Mouse (Mus musculus): Measurements from ENCODE around the gene 5430419D17Rik.

Gene 5430419D17Rik

DNA sequence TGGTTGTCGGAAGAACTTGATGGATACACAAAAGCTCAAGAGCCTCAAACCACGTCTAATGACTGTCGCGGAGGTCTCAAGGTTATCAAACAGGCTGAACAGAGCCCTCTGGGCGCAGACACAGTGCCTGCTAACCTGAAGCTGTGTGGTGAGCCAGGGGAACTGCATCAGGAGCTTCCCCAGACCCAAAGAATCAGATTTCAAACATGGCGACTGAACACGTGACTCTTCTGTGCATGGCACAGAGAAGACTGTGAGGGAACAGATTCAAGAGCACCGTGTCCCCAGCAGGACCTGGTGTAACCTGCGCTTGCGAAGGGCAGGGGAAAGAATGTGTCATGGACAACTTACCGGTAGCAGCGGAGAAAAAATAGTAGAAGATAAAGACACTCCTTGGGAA, 143.4 kb downstream of the 5430419D17Rik start:
- DNase-seq: no peak

DNA sequence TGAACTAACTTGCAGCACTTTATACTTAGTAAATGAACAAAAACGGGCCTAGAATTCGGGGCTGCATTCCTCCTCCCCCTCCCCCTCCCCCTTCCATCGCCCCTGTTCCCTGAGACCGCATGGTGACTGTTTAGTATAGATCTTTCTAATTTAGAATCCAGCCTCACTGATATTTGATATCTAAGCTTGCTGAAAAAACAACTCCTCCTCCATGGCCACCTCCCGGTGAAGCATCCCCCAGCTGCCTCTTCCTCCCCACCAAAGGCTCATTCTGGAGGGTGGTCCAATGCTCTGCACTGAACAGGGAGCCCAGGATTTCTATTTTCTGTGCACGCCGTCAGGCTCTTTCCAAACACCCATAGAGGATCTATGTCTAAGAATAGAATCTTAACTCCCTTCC, 144.1 kb downstream of the 5430419D17Rik start:
- DNase-seq: no peak

DNA sequence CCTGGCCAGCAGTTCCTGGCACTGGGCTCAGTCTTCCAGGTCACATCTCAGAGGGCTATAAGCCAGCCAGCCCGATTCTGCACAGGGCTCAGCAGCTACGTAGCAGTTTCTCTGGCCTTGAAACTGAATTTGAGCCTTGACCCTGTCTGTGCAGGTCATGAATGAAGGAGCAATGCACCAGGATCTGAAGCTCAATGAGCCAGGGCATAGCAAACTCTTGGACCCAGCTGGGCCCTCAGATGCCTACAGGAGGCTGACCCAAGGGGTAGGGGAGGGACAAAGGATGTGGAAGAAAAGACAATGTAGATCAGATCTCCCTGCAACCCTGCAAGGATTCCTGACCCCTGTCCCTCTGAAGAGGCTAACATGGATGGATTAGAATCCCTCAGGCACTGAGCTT, 148.0 kb downstream of the 5430419D17Rik start, which contains the start of gene Cuzd1:
Gene Cuzd1, minus strand, starts transcription at position 101 of the 400 bp plus-strand sequence.
- DNase-seq: no peak

DNA sequence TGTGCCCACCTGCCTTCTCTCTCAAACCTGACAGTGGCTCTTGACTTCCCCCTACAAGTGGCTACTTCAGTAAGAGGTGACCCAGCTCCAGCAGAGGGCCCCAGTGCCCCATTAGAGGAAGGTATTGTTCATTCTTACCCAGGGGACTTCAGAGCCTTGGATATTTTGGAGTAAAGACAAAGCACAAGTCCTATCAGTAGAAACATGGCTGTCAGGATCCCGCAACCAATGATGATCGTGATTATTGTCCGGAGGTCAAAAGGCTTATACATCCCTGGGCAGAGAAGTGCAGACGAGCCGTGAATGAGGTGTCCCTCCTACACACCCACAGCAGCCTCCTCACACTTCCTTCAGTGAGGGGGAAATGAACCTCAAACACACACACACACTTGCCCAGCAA, 152.9 kb downstream of the 5430419D17Rik start:
- DNase-seq: no peak

DNA sequence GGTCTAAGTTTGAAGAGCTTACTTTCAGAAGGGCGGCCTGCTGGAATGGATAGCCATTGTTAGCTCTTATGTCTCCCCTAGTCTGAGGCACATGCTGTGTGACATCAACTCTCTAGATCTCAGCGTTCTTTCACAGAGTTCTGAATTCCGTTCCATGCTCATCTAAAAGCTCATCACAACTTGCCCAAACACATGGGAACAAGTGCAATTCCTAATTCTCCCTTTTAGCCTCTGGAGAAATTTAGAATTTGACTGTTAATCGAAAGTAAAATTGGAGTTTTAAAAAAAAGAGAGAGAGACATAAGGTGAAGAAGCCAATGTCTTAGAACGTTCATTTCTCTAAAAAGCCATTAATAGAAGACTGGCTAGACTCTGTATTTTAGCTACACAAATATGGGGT, 155.2 kb downstream of the 5430419D17Rik start, which contains the start of gene Fam24b:
Gene Fam24b, minus strand, starts transcription at position 101 of the 400 bp plus-strand sequence.
- no peak for DNase-seq

DNA sequence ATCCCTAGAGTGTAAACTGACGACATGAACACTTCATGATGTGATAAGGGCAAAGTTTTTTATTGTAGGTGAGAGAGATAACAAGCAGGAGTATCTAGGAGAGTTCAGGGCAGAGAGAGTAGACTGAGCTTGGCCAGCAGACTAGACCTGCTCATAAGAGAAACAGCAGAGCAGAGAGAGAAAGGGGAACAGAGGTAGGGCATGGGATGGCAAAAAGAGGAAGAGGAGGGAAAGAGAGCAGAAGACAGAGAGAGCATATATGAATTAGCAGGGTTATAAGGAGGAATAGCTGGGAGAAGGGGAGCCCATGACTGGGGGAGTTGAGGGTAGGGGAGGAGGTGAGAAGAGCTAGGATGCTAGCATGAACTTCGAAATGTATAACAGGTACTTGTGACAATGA, 157.5 kb downstream of the 5430419D17Rik start:
- no peak for DNase-seq

DNA sequence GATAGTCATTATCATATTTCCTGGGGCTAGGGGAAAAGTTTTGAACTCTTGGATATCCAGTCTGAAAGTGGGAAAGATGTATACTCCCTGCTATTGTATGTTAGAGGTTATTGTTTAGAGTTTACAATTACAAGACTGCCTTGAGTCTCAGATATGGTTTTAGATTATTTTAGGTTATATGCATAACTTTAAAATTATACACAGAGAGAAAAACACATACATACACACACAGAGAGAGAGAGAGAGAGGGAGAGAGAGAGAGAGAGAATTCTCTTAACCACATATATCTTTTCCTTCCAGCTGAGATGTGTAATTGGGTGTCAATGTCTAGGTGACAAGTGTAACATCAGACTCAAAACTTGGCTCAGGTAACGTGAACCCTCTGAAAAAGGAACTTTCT, 159.4 kb downstream of the 5430419D17Rik start, which contains the start of gene Fam24a:
Gene Fam24a, plus strand, starts transcription at position 301 of the 400 bp plus-strand sequence.
- DNase-seq: no peak

DNA sequence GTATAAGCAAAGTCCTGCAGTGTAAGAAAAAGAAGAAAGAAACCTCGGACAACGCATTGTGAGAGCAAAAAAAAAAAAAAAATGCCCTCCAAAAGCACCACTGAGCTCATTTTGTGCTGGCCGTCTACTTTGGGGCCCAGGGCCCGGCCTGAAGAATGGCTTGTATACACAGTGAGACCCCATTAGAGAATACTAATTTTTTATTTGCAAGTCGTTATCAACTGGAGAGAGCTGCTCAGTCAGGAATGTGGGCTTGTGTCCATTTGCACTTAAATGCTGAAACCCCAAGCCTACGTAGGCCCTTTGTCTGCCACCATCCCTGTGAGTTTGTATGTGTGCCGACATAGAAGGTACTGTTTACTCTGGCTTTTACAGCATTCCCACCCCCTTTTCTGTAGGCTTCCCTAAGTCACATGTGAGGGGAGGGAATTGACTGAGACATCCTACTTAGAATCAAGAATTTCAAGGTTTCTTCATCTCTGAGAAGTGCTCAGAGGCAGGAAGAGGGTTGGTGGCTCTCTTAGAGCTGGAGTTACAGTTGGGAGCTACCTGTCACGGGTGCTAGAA, 163.4 kb downstream of the 5430419D17Rik start:
- DNase-seq: no peak

DNA sequence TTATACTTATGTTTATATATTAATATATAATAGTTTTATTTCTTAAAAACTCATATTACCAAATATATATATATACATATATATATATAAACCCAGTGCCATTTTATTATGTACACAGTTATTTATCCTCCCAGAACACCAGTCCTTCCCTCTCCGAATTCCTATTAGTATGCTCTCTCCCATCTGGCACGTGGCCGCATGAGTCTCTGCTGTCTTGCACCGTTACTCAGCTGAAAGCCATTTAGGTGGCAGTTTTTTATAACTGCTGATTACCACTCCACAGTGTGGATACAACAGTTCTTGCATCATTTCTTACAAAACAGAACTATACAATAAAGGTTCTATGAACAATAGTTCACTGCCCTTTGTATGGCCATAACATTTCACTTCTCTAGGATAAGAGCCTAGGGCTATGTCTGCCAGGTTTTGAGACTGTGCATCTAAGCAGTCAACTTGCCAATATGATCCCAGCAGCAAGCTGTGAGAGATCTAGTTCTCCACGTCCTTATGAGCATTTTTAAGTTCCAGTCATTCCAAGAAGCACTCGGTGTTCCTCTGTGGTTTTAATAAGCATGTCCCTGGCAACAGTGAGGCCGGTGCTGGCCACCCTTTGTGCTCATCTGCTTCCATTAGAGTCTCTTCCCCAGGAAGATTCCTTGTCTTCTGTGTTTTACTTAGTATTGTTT, 171.8 kb downstream of the 5430419D17Rik start:
- no peak for DNase-seq
